Mouse (Mus musculus) CH12F3 (cell line): ENCODE data around the gene Chaf1b.

Experiments used
- in situ Hi-C: fragments of 300-500 bp; cut with MboI; formaldehyde crosslinking; loops from 2 replicates; pipeline ENCODE4 v1.14.3; 2020; ENCODE audit warnings: low sequenced_read_pairs

Chaf1b gene

GRCm38 (mm10) chr16:93883423-93884085, at the start of gene Chaf1b:
Chaf1b (plus strand) TSS chr16:93883901.
- in situ Hi-C loops = no loop called here

GRCm38 (mm10) chr16:93834076-93834475, 49.6 kb upstream of the Chaf1b start:
- in situ Hi-C loops = no loop called here

GRCm38 (mm10) chr16:93839049-93839448, 44.7 kb upstream of the Chaf1b start:
- in situ Hi-C loops = no loop called here

- in situ Hi-C loops = no loop called here
Measured at GRCm38 (mm10) chr16:93850527-93850926, 33.2 kb upstream of the Chaf1b start.

GRCm38 (mm10) chr16:93859967-93860366, 23.7 kb upstream of the Chaf1b start:
- in situ Hi-C loops = no loop called here

- in situ Hi-C loops = no loop called here
Measured at GRCm38 (mm10) chr16:93860686-93861085, 23.0 kb upstream of the Chaf1b start.

GRCm38 (mm10) chr16:93874841-93875240, 8.9 kb upstream of the Chaf1b start:
- in situ Hi-C loops = no loop called here

- in situ Hi-C loops = no loop called here
Measured at GRCm38 (mm10) chr16:93877612-93878380, 5.9 kb upstream of the Chaf1b start.

GRCm38 (mm10) chr16:93884086-93884721, 503 bp downstream of the Chaf1b start:
- in situ Hi-C loops = no loop called here

- in situ Hi-C loops = no loop called here
Measured at GRCm38 (mm10) chr16:93884722-93885113, 1.0 kb downstream of the Chaf1b start.

- in situ Hi-C loops = no loop called here
Measured at GRCm38 (mm10) chr16:93888481-93888880, 4.8 kb downstream of the Chaf1b start.

- in situ Hi-C loops = no loop called here
Measured at GRCm38 (mm10) chr16:93890948-93891604, 7.4 kb downstream of the Chaf1b start.

GRCm38 (mm10) chr16:93893285-93893684, 9.6 kb downstream of the Chaf1b start:
- in situ Hi-C loops = no loop called here

- in situ Hi-C loops = no loop called here
Measured at GRCm38 (mm10) chr16:93903027-93903426, 19.3 kb downstream of the Chaf1b start.

- in situ Hi-C loops = no loop called here
Measured at GRCm38 (mm10) chr16:93906156-93907014, 22.7 kb downstream of the Chaf1b start.

- in situ Hi-C loops = no loop called here
Measured at GRCm38 (mm10) chr16:93907761-93908160, 24.1 kb downstream of the Chaf1b start.

- in situ Hi-C loops = no loop called here
Measured at GRCm38 (mm10) chr16:93908196-93908595, 24.5 kb downstream of the Chaf1b start.

GRCm38 (mm10) chr16:93909936-93910335, 26.2 kb downstream of the Chaf1b start:
- in situ Hi-C loops = no loop called here

- in situ Hi-C loops = no loop called here
Measured at GRCm38 (mm10) chr16:93910735-93911665, 27.3 kb downstream of the Chaf1b start.
